Mouse (Mus musculus) small intestine, adult 2 months (tissue): Measurements from ENCODE around the gene Ddx25.

ENCODE experiments used
- CTCF ChIP-seq: fragments of 200-500 bp; IDR thresholded peaks from 2 replicates; pipeline ENCODE4 v1.5.1; 2012; ENCODE audit warnings: low read depth, mild to moderate bottlenecking, control low read depth, inconsistent platforms, low read length, moderate library complexity, mixed read lengths; ENCODE audit not compliant: insufficient replicate concordance, insufficient read length; ENCODE audit errors: extremely low read depth
- POLR2A ChIP-seq: fragments of 200-500 bp; IDR thresholded peaks from 2 replicates; pipeline ENCODE4 v1.6.1; 2012; ENCODE audit warnings: low read depth, mild to moderate bottlenecking, control low read depth, inconsistent platforms, low read length, moderate library complexity

GRCm38 (mm10) chr9:35529141-35529540, 29.2 kb downstream of the Ddx25 start:
- TF ChIP-seq CTCF (no peak), POLR2A (no peak)
